Mouse (Mus musculus) neural tube, embryonic 14.5 days (tissue): Measurements from ENCODE around the gene Abca1. TPM values are rescaled to one million over a fixed set of nuclear protein-coding genes. Genes with fewer than 3 reads are reported as not detected.

ENCODE experiments used
- ATAC-seq: fragments of 200-750 bp; cut with Nextera tagmentation; 2 replicates; pipeline ENCODE4 v1.8.0; 2017; ENCODE audit warnings: low read depth, mild to moderate bottlenecking, moderate TSS enrichment, moderate library complexity
- H3K27ac ChIP-seq: fragments of 300-500 bp; sonication (generic); 2 replicates; pipeline ENCODE4 v1.5.1; 2014; ENCODE audit warnings: low read depth, mild to moderate bottlenecking, control low read depth, low read length, moderate library complexity, mixed read lengths
- H3K27me3 ChIP-seq: fragments of 300-500 bp; sonication (generic); 2 replicates; pipeline ENCODE4 v1.6.1; 2014; ENCODE audit warnings: low read length; ENCODE audit not compliant: control insufficient read depth, insufficient read depth
- H3K36me3 ChIP-seq: fragments of 300-500 bp; sonication (generic); 2 replicates; pipeline ENCODE4 v1.6.1; 2014; ENCODE audit warnings: low read length, mixed read lengths; ENCODE audit not compliant: control insufficient read depth, insufficient read depth
- H3K4me1 ChIP-seq: fragments of 300-500 bp; sonication (generic); 2 replicates; pipeline ENCODE4 v1.6.1; 2014; ENCODE audit warnings: low read length; ENCODE audit not compliant: control insufficient read depth, insufficient read depth
- H3K4me2 ChIP-seq: fragments of 300-500 bp; sonication (generic); 2 replicates; pipeline ENCODE4 v1.6.1; 2014; ENCODE audit warnings: mild to moderate bottlenecking, low read depth, low read length, control low read depth
- H3K4me3 ChIP-seq: fragments of 300-500 bp; sonication (generic); 2 replicates; pipeline ENCODE4 v1.5.1; 2014; ENCODE audit warnings: low read depth, low read length, control low read depth, mixed read lengths
- H3K9ac ChIP-seq: fragments of 300-500 bp; sonication (generic); replicated peaks from 2 replicates; pipeline ENCODE4 v1.6.1; 2014; ENCODE audit warnings: low read depth, mild to moderate bottlenecking, control low read depth, low read length, mixed read lengths
- H3K9me3 ChIP-seq: fragments of 300-500 bp; sonication (generic); 2 replicates; pipeline ENCODE4 v1.6.1; 2016; ENCODE audit warnings: low read length; ENCODE audit not compliant: control insufficient read depth
- WGBS: fragments of 180-500 bp; shearing (Covaris S2); extraction: QIAGEN DNeasy Blood & Tissue Kit; methylation state at CpG from one replicate; pipeline ENCODE4 v1.1.7; 2014; 5-methylcytosine and 5-hydroxymethylcytosine counted together
- polyA plus RNA-seq: library from polyadenylated mRNA; unstranded; fragments of >200 nt; fragmentation: Nextera tagmentation; extraction: Ambion mirVana; gene quantifications from 2 replicates; pipeline ENCODE4 v1.2.1, GENCODE M21; 2014

The Abca1 gene
- polyA plus RNA-seq, 1 experiment from 2014 or later: 11.3 TPM

DNA sequence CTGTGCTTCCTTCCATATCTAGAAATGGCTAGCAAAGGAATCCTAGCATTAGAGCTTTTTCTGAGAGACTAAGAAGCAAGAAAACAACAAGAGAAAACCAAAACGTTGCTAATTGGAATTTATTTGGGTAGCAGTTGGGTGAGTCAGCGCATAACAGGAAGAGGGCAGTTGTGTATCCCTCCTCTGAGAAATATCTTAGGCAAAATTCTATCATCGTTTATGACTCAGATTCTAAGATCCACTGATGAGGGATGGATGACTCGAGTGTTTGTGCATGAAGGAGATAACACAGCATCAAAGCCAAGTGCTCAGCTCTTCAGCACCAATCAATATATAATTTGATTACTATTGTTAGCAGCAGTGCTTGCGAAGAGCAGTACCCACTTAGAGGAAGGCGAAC, 21.8 kb upstream of the Abca1 start:
- H3K36me3 ChIP-seq: no peaks in the 10 kb centered on the region
- H3K27ac ChIP-seq: no peak overlapping the region
- H3K4me2 ChIP-seq: no peak overlapping the region
- no peaks in the 10 kb centered on the region for H3K9me3 ChIP-seq
- H3K9ac ChIP-seq: no peak overlapping the region
- 79% methylated on average over 6 of the region's 6 CpGs for WGBS
- H3K27me3 ChIP-seq: no peaks in the 10 kb centered on the region
- no peak overlapping the region for H3K4me3 ChIP-seq
- no peaks in the 10 kb centered on the region for H3K4me1 ChIP-seq
- no peak for ATAC-seq

DNA sequence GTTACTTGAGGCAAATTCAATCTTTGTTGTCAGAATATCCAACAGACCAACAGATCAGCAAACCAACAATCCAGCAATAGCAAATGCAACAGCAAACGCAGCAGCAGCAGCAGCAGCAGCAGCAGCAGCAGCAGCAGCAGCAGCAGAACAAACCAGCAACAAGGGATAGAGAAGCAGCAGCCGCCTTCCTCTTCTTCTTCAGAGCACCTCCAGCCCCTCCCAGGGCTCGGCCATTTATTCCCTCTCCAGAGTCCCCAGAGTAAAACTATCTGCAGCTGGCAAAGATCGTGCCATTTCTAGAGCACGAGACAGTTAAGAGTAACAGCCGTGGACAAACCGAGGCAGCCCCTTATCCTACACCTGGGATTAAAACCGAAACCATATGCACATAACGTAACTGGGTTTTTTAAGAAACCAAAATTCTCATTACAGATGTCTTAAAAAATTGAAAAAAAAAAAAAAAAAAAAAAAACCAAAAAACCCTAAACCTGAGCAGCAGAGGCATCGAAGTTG, 19.7 kb upstream of the Abca1 start:
- ATAC-seq: no peak
- H3K9me3 ChIP-seq: no peaks in the 10 kb centered on the region
- WGBS: 69% methylated on average over 10 of the region's 10 CpGs

DNA sequence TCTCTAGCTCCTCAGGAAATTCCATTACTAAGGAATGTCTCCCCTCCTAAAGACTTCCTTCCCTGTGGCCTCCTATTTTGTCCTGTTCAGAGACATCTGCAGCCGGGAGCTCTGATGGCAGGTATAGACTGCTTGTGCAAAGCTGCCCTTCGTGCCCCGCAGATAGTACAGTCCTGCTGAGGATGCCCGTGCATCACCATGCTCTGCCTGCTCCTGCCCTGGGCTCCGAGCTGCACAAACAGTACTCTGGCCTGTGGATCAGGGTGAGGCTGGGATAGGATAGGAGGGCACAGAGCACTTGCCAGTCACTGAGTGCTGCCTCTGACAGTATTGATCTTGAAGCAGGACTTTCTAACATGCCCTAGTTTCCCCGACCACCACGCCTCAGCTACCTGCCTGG, 18.8 kb upstream of the Abca1 start:
- no peak for ATAC-seq
- WGBS: 87% methylated on average over 7 of the region's 7 CpGs

More for the DNA sequence above, 19.7 kb upstream of the Abca1 start:
- Histone ChIP-seq H3K4me1 (no peaks in the 10 kb centered on the region), H3K9ac (no peak overlapping the region), H3K4me3 (no peak overlapping the region), H3K27ac (no peak overlapping the region), H3K36me3 (no peaks in the 10 kb centered on the region), H3K4me2 (no peak overlapping the region), H3K27me3 (no peaks in the 10 kb centered on the region)

DNA sequence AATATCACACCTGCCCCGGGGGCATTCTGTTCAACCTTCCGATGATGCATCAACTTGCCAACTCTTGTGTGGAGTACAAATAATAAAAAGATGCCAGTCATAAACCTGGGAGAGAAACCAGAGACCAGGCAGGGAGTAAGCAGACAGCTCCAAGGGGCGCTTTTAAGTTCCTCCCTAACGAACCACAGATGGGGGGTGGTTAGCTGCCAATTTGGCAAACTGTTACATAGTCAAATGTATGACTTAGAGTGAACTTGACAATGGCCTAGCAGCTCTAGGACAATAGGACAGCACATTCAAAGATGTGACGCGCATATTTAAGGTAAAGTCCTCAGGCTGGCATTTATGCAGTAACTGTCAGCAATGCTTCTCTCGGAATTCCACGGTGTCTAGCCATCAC, 18.0 kb upstream of the Abca1 start:
- Histone ChIP-seq H3K9ac (no peak overlapping the region), H3K27ac (no peak overlapping the region)
- WGBS: 88% methylated on average over 8 of the region's 8 CpGs

More for the DNA sequence above, 18.8 kb upstream of the Abca1 start:
- Histone ChIP-seq H3K27ac (no peak overlapping the region), H3K4me3 (no peak overlapping the region), H3K9me3 (no peaks in the 10 kb centered on the region), H3K4me1 (no peaks in the 10 kb centered on the region), H3K27me3 (no peaks in the 10 kb centered on the region), H3K9ac (no peak overlapping the region), H3K4me2 (no peak overlapping the region), H3K36me3 (no peaks in the 10 kb centered on the region)

DNA sequence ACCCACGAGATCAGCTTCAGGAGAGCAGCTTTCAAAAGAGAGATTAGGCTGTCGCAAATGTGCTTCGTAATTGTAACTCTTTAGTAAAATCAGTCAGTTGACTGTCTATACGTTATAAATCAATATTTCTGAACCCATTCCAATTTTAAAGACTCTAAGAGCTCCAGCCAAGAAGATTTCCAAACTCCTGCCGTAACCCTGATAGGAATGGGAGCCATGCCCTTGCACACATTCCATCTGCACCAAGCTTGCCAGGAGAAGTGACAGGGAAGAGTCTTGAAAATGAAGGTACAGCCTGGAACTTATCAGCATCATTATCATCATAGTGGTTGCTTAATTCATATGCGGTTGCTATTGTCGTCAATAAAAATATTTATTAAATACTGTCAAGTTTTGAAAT, 15.2 kb upstream of the Abca1 start:
- Histone ChIP-seq H3K27ac (no peak overlapping the region), H3K9ac (no peak overlapping the region), H3K4me3 (no peak overlapping the region), H3K9me3 (no peaks in the 10 kb centered on the region), H3K27me3 (no peaks in the 10 kb centered on the region), H3K36me3 (no peaks in the 10 kb centered on the region), H3K4me1 (no peaks in the 10 kb centered on the region), H3K4me2 (no peak overlapping the region)
- ATAC-seq: no peak
- WGBS: 91% methylated on average over 7 of the region's 7 CpGs

More for the DNA sequence above, 18.0 kb upstream of the Abca1 start:
- Histone ChIP-seq H3K4me3 (no peak overlapping the region), H3K9me3 (no peaks in the 10 kb centered on the region), H3K4me1 (no peaks in the 10 kb centered on the region), H3K36me3 (no peaks in the 10 kb centered on the region), H3K27me3 (no peaks in the 10 kb centered on the region), H3K4me2 (no peak overlapping the region)
- ATAC-seq: no peak

DNA sequence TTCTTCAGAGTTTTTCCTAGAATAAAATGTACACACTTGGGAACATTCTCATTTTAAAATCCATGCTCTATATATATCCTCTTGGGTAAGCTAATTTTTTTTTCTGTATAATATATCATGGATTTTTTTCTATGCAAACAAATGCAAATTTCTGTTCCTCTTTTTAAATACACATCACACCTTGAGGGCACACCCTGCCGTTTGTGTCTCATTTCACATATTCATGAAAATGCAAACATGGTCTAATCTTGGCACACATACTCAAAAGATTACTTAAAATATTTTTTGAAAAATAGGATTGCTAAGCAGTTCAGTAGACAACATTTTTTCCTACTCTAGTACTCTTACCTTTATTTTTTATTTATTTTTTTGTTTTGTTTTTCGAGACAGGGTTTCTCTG, 10.7 kb upstream of the Abca1 start:
- ATAC-seq: no peak
- H3K27ac ChIP-seq: no peak overlapping the region
- no peak overlapping the region for H3K4me3 ChIP-seq
- H3K36me3 ChIP-seq: no peaks in the 10 kb centered on the region
- no peaks in the 10 kb centered on the region for H3K27me3 ChIP-seq
- no peaks in the 10 kb centered on the region for H3K4me1 ChIP-seq
- H3K4me2 ChIP-seq: no peak overlapping the region
- H3K9me3 ChIP-seq: no peaks in the 10 kb centered on the region
- H3K9ac ChIP-seq: no peak overlapping the region
- WGBS: 83% methylated on average over 2 of the region's 2 CpGs

DNA sequence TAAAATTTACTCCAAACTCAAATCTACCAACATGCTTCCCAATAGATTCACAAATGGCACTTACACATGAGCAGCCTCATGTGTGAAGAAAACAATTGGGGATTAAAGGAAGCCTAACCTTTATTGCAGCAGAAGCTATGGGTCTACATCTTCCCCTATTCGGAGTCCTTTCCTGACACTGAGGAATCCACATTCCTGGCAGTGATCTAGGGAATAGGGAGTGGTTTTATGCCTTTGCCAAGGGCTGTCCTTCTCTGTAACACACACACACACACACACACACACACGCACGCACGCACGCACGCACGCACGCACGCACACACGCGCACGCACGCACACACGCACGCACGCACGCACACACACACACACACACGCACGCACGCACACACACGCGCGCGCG, 5.5 kb upstream of the Abca1 start:
- H3K9me3 ChIP-seq: no peaks in the 10 kb centered on the region
- H3K27me3 ChIP-seq: no peaks in the 10 kb centered on the region
- H3K9ac ChIP-seq: no peak overlapping the region
- H3K4me1 ChIP-seq: no peaks in the 10 kb centered on the region
- no peak overlapping the region for H3K4me2 ChIP-seq
- no peaks in the 10 kb centered on the region for H3K36me3 ChIP-seq
- no peak for ATAC-seq
- WGBS: 91% methylated on average over 11 of the region's 25 CpGs
- no peak overlapping the region for H3K27ac ChIP-seq
- H3K4me3 ChIP-seq: no peak overlapping the region

DNA sequence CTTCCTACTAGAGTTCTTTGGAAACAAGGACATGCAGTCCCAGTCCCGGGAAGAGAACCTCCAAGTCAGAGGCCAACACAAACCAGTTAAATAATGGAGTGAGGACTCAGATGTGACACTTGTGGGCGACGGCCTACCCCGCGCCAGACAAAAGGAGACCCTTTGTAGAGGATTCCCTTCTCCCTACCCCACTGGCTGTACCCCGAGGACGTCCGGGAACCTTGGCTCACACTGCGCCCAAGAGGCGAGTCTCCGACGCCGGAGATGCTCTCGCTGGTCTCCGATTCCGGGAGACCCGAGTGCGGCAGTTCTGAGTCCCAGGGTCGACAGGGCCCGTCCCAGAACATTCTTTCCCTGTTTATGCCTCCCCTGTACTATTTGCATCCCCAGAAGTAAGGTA, 519 bp downstream of the Abca1 start:
- Histone ChIP-seq H3K4me2 (peak overlapping the region; percentile 85), H3K9ac (peak overlapping the region; percentile 53), H3K4me3 (peak overlapping the region; percentile 61), H3K27me3 (0 out of 2 replicates have a peak, but pooled peaks cover 2% of the 10 kb centered on the region), H3K9me3 (no peaks in the 10 kb centered on the region), H3K4me1 (0 out of 2 replicates have a peak, but pooled peaks cover 4% of the 10 kb centered on the region), H3K27ac (peak overlapping the region; percentile 60), H3K36me3 (no peaks in the 10 kb centered on the region)
- WGBS: under 1% methylated on average over 20 of the region's 20 CpGs
- peak; percentile 39 for ATAC-seq

DNA sequence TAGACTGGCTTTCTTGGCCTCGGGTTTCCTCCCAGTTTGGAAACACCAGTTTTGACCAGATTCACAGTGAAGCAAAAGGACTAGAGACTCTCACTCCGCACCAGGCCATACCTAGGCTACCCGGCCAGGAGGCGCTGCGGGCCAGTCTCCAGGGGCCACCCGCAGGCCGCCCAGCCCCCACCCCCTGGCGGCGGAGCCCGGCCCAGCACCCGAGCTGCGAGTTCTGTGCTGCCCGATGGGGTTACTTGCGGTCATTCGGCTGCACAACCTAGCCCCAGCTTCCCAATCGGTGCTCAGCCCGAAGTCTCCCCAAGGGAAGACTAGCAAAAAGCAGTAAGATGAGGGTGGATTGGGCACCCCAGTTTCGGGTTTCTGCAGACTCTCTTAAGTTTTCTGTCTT, 1.1 kb downstream of the Abca1 start:
- Histone ChIP-seq H3K9me3 (no peaks in the 10 kb centered on the region), H3K27ac (peak overlapping the region; percentile 60; the same call in 1 of the 2 replicates), H3K4me1 (0 out of 2 replicates have a peak, but pooled peaks cover 4% of the 10 kb centered on the region), H3K27me3 (0 out of 2 replicates have a peak, but pooled peaks cover 2% of the 10 kb centered on the region), H3K4me3 (peak overlapping the region; percentile 61), H3K9ac (peak overlapping the region; percentile 53), H3K36me3 (no peaks in the 10 kb centered on the region), H3K4me2 (peak overlapping the region; percentile 85)
- peak; percentile 65; the same call in 1 of the 2 replicates for ATAC-seq
- 2% methylated on average over 18 of the region's 18 CpGs for WGBS
